Mouse (Mus musculus) embryonic fibroblast, embryonic 13.5 days (primary cell): Measurements from ENCODE around the gene Armc7. TPM values are rescaled to one million over a fixed set of nuclear protein-coding genes. Genes with fewer than 3 reads are reported as not detected.

Experiments
- H3K27ac ChIP-seq: 2 replicates; pipeline ENCODE4 v1.5.1; 2012; ENCODE audit warnings: low read length, control low read depth, inconsistent platforms; ENCODE audit not compliant: insufficient read depth
- H3K4me1 ChIP-seq: 2 replicates; pipeline ENCODE4 v1.6.1; 2011; ENCODE audit warnings: low read length; ENCODE audit not compliant: control insufficient read depth, insufficient read depth
- H3K4me3 ChIP-seq: 2 replicates; pipeline ENCODE4 v1.5.1; 2011; ENCODE audit warnings: mild to moderate bottlenecking, control low read depth, low read length; ENCODE audit not compliant: insufficient read depth
- CTCF ChIP-seq: IDR thresholded peaks from 2 replicates; pipeline ENCODE4 v1.5.1; 2011; ENCODE audit warnings: mild to moderate bottlenecking, control low read depth, low read length, moderate library complexity, borderline replicate concordance; ENCODE audit not compliant: insufficient read depth
- POLR2A ChIP-seq: IDR thresholded peaks from 2 replicates; pipeline ENCODE4 v1.6.1; 2011; ENCODE audit warnings: low read depth, mild to moderate bottlenecking, control low read depth, low read length, moderate library complexity
- polyA plus RNA-seq: library from polyadenylated mRNA; stranded (reverse); fragments of >200 nt; gene quantifications from 2 replicates; pipeline ENCODE4 v1.2.4, GENCODE M21; 2011; ENCODE audit warnings: low read depth; ENCODE audit not compliant: missing spikeins, insufficient read length

Armc7 gene
- polyA plus RNA-seq, 1 experiment: 7.1 TPM

DNA sequence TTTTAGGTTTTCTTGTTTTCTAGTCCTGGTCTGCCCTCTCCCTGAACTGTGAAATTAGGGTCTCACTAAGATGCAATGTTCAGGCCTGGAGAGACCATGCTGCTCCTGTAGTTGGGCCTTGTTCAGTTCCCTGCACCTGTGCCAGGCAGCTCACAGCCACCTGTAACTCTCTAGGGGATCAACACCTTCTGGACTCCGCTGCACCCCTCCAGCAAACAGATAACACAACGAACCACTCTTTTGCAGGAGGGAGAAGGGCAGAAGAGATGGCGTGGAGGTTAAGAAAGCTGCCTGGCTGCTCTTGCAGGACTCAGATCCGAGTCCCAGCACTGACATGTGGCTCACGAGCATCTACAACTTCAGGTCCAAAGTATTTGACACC, 35.0 kb downstream of the Armc7 start:
- no peak for TF ChIP-seq CTCF
- TF ChIP-seq POLR2A: no peak
- Histone ChIP-seq H3K27ac (no peak overlapping the region), H3K4me3 (no peak overlapping the region), H3K4me1 (peaks cover 6% of the 10 kb centered on the region)

DNA sequence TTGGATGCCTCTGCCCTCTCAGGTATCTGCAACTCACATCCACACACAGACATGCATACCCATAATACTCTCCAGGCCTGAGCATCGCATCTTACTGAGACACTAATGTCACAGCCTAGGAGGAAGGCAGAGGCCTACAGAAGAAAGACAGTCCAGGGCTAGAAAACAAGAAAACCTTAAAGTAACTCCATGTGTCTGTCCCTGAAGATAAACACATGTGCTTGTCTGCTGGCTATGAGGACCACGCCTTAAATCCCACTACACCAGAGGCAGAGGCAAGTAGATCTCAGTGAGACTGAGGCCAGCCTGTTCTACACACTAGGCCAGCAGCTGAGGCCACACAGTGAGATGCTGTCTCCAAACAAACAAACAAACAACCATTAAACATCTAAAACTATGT, 35.7 kb downstream of the Armc7 start:
- Histone ChIP-seq H3K4me1 (peaks cover 6% of the 10 kb centered on the region), H3K4me3 (peak overlapping the region; percentile 91; the same call in 1 of the 2 replicates), H3K27ac (no peak overlapping the region)
- TF ChIP-seq CTCF (no peak), POLR2A (no peak)

DNA sequence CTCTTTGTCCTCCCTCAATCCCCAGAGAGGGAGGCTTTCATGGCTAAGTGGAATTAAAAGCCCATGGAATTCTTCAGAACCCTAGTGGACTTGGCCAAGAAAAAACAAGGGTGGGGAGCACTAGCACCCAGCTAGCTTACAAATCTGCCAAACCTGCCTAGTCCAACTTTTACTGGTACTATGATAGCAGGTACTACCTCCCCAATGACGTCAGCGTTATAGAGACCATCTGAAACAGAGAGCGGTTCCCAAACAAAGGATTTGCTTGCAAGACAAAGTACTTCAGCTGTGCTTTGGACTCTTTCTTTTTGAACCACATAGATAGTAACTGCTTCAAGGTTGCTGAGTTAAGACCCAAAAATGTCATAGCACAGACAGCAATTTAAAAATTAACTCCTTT, 36.5 kb downstream of the Armc7 start:
- Histone ChIP-seq H3K27ac (no peak overlapping the region), H3K4me3 (peak overlapping the region; percentile 91), H3K4me1 (peaks cover 6% of the 10 kb centered on the region)
- no peak for TF ChIP-seq POLR2A
- no peak for TF ChIP-seq CTCF

DNA sequence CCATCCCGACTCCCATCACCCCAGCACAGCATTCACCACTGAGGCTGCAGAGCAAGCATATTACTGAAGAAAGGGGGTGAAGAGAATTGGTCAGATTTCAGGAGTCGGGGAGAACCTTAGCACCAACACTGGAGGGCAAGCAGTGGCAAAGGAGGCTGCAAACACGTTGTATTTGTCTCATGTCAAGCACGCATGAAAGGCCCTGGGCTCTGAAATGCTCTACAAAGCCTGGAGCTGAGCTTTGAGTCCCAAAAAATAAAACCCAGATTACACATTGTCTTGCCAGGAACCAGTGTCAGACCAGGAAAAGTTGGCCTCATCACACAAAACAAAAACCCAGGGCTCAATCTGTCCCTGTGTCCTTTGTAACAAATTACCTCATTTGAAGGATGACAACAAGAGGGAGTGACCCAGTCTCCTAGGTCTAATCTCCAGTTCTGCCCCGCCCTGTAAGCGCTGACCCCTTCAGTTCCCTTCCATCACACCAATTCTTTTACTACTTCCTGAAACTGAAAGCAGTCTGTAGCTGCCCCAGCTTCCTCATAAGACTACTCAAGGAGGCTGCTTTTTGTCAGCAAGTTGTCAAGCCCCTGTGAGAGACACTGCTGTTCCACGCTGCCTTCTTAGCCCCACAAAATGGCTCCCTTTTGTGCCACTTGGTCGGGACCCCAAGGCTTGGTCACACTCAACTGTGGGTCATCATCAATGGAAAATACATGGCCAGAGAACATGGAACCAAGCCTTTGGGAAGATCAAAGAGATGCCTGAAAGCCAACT, 37.1 kb downstream of the Armc7 start:
- Histone ChIP-seq H3K4me1 (peaks cover 6% of the 10 kb centered on the region), H3K4me3 (peak overlapping the region; percentile 91), H3K27ac (no peak overlapping the region)
- TF ChIP-seq CTCF: no peak
- no peak for TF ChIP-seq POLR2A

DNA sequence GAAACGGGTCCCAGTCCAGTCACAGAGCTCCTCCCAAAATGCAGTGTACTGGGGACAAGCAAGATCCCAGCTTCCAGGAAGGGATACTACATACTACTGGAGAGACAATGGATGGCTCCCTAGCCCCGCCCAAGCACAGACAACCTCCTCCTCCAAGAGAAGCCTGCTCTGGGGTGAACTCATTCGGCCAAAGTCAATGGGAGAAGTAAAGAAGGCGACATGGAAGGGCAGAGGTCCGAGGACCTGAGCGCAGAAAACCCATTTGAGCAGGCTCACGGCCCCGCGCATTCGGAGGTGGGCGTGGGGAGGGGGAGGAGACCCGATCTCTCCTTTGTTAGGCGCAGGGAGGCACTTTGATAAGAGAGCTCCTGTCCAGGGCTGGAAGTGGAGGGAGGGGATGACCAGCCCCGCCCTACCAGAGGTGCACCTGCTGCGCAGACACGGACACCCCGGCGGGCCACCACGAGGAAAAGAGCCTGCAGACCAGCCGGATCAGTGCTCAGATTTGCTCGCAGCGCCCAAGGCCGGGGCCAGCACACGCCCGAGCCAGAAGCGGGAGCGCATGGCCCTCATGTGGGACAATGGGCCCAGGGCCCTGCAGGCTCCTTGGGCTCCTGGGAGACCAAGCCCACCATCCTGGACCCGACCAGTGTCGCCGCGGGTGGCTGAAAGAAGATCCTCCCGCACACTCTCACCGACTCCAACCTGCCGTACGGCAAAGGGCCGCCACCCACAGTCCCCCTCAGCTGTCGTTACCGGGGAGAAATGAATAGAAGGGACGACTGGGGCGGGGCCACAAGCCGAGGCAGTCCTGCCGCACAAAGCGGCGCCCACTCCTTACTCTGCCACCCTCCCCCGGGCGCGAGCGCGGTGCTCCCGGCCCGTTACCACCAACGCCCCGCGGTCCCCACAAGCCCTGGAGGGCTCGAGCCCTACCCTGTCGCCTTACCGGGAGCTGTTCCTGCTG, 38.1 kb downstream of the Armc7 start:
- Histone ChIP-seq H3K27ac (0 out of 2 replicates have a peak overlapping the region, but pooled peaks have one; percentile 16), H3K4me1 (peaks cover 6% of the 10 kb centered on the region), H3K4me3 (peak overlapping the region; percentile 91)
- TF ChIP-seq POLR2A (no peak), CTCF (no peak)

DNA sequence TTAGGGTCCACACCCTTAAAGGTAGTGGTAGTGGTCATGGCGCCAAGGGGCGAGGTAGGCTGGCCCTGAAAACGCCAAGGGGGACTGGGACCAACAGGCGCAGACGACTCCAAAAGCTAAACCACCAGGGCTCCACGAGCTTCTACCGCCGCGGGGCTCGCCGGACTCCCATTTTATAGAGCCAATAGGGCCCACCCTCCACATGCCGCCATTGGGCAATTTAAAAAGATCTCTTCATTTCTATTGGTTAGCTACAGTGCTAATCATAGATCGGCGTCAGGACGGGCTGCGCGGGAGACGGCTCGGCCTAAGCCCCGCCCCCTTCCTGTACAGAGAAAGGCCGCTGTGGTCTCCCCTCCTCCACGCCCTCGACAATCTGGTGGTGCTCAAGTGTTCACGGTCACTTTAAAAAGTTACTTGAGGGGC, 38.8 kb downstream of the Armc7 start, which contains the start of gene Jpt1:
Gene Jpt1 (minus strand): TSS at position 150 of the 426 bp plus-strand sequence.
- TF ChIP-seq CTCF (no peak), POLR2A (peak; percentile 99)
- peak within 1 kb of the TSS; percentile 91 for H3K4me3 ChIP-seq
- H3K27ac ChIP-seq: 0 out of 2 replicates have a peak within 1 kb of the TSS, but pooled peaks have one; percentile 16
- peaks cover 6% of the 10 kb centered on the region for H3K4me1 ChIP-seq

DNA sequence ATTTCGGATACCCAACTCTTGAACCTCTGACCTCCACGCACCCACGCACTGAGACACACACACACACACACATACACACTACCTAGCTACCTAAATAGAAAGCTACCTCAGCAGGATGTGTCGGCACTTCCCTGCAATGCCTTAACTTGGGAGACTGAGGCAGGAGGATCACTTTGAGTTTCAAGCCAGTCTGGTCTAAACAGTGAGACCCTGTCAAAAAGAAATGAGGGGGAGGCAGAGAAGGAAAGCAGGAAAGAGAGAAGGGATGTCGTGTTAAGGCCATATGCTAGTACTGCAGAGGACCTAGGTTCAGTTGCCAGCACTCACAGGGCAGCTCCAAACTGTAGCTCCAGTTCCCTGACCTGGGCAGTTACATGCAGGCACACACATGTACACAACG, 39.6 kb downstream of the Armc7 start:
- Histone ChIP-seq H3K27ac (no peak overlapping the region), H3K4me3 (no peak overlapping the region), H3K4me1 (peaks cover 6% of the 10 kb centered on the region)
- TF ChIP-seq CTCF (no peak), POLR2A (no peak)

DNA sequence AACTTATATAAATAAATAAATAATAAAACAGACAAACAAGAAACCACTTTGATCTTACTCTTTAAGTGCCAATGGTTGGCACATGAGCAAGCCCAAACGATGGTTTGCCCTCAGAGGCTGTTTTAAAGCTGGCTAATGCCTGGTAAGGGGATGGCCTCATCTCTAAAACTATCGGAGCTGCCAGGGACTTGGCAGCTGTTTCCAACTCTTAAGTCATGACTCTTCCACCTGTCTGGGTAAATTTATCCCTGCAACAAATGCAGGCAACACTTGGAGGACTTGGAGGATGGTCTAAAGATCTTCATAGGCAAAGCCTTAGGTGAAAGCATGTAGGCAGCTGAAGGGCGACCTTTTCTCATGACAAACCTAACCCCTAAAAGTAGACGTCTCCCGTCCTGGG, 41.5 kb downstream of the Armc7 start:
- Histone ChIP-seq H3K27ac (no peak overlapping the region), H3K4me1 (no peaks in the 10 kb centered on the region; the same call in 1 of the 2 replicates), H3K4me3 (no peak overlapping the region)
- TF ChIP-seq CTCF (no peak), POLR2A (no peak)

DNA sequence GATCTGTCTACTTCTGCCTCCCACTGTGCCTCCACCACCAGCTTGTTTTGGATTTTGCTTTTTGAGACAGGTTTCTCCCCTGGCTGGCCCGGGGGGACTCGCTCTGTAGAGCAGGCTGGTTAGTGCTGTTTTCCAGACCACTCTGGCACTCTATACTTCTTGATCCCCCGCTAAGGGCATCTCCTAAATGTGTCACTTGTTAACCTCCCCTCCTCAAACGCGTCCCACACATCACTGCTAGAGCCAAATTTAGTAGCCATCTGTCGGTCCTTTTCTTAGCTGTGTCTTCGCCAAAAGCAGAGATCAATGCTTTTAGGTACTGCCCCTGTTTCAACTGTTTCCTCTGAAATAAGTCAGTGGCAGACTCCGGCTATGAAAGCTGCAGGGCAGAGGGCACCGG, 43.2 kb downstream of the Armc7 start:
- Histone ChIP-seq H3K4me3 (no peak overlapping the region), H3K27ac (no peak overlapping the region), H3K4me1 (no peaks in the 10 kb centered on the region; the same call in 1 of the 2 replicates)
- TF ChIP-seq CTCF (no peak), POLR2A (no peak)

DNA sequence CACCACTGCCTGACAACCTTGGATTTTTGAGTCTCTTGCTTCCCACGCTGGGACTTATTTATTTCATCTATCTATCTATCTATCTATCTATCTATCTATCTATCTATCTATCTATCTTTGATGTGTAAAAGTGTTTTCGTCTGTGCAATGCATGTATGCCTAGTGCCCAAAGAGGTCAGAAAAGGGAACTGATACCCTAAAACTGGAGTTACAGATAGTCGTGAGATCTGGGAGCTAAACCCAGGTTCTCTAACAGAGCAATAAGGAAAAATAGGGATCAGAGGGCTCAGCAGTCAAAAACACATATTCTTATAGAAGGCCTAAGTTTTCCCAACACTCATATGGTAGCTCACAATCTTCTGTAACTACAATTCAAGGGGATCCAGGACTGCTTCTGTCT, 44.1 kb downstream of the Armc7 start:
- Histone ChIP-seq H3K27ac (no peak overlapping the region), H3K4me1 (no peaks in the 10 kb centered on the region; the same call in 1 of the 2 replicates), H3K4me3 (no peak overlapping the region)
- no peak for TF ChIP-seq POLR2A
- TF ChIP-seq CTCF: no peak
